Mouse (Mus musculus) lung, adult 2 months (tissue): ENCODE data around the gene Irgc1.

ENCODE experiments used
- CTCF ChIP-seq: fragments of 200-500 bp; IDR thresholded peaks from 2 replicates; pipeline ENCODE4 v1.5.1; 2011; ENCODE audit warnings: mild to moderate bottlenecking, low read length, control low read depth; ENCODE audit not compliant: insufficient read depth
- POLR2A ChIP-seq: fragments of 200-500 bp; IDR thresholded peaks from 2 replicates; pipeline ENCODE4 v1.6.1; 2011; ENCODE audit warnings: low read depth, mild to moderate bottlenecking, control low read depth, low read length, borderline replicate concordance; ENCODE audit errors: extremely low read depth

GRCm38 (mm10) chr7:24442313-24442712, 9.8 kb downstream of the Irgc1 start:
- no peak for TF ChIP-seq CTCF
- no peak for TF ChIP-seq POLR2A
